Mouse (Mus musculus): ENCODE results near the gene Map3k6. TPM values are rescaled to one million over a fixed set of nuclear protein-coding genes. Genes with fewer than 3 reads are reported as not detected.

The Map3k6 gene
- polyA plus RNA-seq, 1 experiment from 2014 or later = 2.1 TPM

DNA sequence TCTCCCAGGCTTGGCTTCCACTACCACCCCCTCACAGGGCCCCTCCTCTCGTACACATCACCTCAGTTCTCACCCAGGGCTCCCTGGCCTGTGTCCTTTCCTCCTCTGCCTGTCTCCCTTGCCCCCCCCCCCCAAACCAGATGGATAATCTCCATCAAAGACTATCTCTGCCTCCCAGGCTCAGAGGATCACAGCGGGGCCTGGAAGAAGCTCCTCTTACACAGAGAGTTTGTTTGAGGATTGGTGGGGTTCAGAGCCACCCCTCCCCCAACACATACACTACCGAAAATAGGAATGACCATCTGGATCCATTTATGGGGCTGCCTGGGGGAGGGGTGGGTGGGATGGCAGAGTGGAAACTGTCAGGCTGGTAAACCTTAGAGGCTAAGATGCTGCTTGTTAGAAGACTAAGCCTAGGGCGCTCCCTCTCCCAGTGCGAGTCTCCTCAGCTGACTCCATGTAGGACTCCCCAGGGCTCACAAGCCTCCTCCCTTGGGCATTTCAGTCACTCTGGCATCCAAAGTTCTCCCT, 41.4 kb downstream of the Map3k6 start:
- Histone ChIP-seq H3K4me1 (replicated peaks; ENCODE audit: control insufficient read depth, insufficient read depth, low read length) (peaks cover 21% of the 10 kb centered on the region), H3K4me3 (replicated peaks; ENCODE audit: low read length) (no peak overlapping the region), H3K27ac (ENCODE audit: low read length) (peak overlapping the region; percentile 62), H3K36me3 (ENCODE audit: control insufficient read depth, insufficient read depth) (no peaks in the 10 kb centered on the region), H3K27me3 (replicated peaks; ENCODE audit: control insufficient read depth, insufficient read depth, low read length) (no peaks in the 10 kb centered on the region), H3K4me2 (ENCODE audit: low read length) (no peak overlapping the region), H3K9ac (replicated peaks; ENCODE audit: low read depth, low read length) (no peak overlapping the region), H3K9me3 (ENCODE audit: control insufficient read depth, low read length) (no peaks in the 10 kb centered on the region)
- ATAC-seq = no peak
- WGBS = 16% methylated on average over 5 of the region's 5 CpGs

DNA sequence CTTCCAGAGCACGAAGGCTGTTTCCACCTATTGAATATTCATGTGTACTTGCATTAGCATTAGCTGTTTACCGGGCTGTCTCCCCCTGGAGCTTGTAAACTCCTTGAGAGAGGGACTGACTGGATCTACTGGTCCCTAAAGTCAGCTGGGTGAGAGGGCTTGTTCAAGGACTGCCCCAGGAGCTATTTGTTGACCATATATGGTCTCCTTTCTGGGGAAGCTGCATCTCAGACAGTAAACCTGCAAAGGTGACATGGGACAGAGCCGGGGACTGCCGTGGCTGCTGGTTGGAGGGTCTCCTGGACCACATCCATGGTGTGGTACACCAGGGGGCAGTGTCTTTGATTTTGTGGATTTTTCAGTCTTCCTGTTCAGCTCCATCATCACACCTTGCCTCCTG, 42.0 kb downstream of the Map3k6 start:
- Histone ChIP-seq H3K27me3 (replicated peaks; ENCODE audit: control insufficient read depth, insufficient read depth, low read length) (no peaks in the 10 kb centered on the region), H3K4me1 (replicated peaks; ENCODE audit: control insufficient read depth, insufficient read depth, low read length) (peaks cover 21% of the 10 kb centered on the region), H3K9ac (replicated peaks; ENCODE audit: low read depth, low read length) (no peak overlapping the region), H3K36me3 (ENCODE audit: control insufficient read depth, insufficient read depth) (no peaks in the 10 kb centered on the region), H3K27ac (ENCODE audit: low read length) (no peak overlapping the region), H3K4me2 (ENCODE audit: low read length) (no peak overlapping the region), H3K4me3 (replicated peaks; ENCODE audit: low read length) (no peak overlapping the region), H3K9me3 (ENCODE audit: control insufficient read depth, low read length) (no peaks in the 10 kb centered on the region)
- ATAC-seq = no peak
- 33% methylated on average over 4 of the region's 4 CpGs for WGBS

DNA sequence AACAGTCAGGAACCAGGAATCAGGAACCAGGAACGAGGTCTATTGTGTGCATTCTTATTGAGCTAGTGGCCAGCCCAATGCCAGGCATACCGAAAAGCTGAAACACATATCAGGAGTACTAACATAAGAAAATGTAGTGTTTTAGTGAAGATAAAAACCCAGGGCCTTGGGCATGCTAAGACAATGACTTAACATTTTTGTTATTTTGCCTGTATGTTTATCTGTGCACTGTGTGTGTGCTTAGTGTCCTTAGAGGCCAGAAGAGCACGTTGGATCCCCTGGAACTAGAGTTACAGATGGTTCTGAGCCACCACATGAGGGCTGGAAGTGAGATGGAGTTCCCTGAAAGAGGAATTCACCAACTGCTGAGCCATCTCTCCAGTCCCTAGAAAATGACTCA, 44.7 kb downstream of the Map3k6 start:
- ATAC-seq = no peak
- 80% methylated on average over 3 of the region's 3 CpGs for WGBS
- Histone ChIP-seq H3K4me2 (ENCODE audit: low read length) (no peak overlapping the region), H3K9ac (replicated peaks; ENCODE audit: low read depth, low read length) (no peak overlapping the region), H3K4me3 (replicated peaks; ENCODE audit: low read length) (no peak overlapping the region), H3K36me3 (ENCODE audit: control insufficient read depth, insufficient read depth) (no peaks in the 10 kb centered on the region), H3K27me3 (replicated peaks; ENCODE audit: control insufficient read depth, insufficient read depth, low read length) (no peaks in the 10 kb centered on the region), H3K9me3 (ENCODE audit: control insufficient read depth, low read length) (no peaks in the 10 kb centered on the region), H3K27ac (ENCODE audit: low read length) (no peak overlapping the region), H3K4me1 (replicated peaks; ENCODE audit: control insufficient read depth, insufficient read depth, low read length) (peaks cover 16% of the 10 kb centered on the region)

DNA sequence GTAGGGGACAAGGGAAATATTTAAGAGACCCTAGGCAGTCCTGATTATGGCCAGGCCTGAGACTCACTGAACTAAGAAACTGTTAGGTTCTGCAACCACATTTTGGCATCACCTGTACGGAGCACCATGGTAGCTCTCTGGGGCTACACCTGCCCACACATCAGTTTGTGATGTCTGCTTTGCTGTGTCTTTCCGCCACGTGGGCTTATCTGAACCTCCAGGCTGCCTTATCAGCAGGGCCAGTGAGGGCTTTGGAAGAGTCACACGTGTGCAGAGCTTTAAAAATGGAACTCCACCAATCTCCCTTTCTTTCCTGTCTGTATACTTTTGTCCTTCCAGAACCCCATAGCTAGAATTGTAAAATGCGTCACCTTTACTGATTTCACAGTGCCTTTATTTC, 45.3 kb downstream of the Map3k6 start:
- no peak overlapping the region for H3K9ac ChIP-seq (replicated peaks; ENCODE audit: low read depth, low read length)
- H3K27me3 ChIP-seq (replicated peaks; ENCODE audit: control insufficient read depth, insufficient read depth, low read length) = no peaks in the 10 kb centered on the region
- no peak overlapping the region for H3K4me2 ChIP-seq (ENCODE audit: low read length)
- H3K4me3 ChIP-seq (replicated peaks; ENCODE audit: low read length) = no peak overlapping the region
- WGBS = 84% methylated on average over 5 of the region's 5 CpGs
- H3K4me1 ChIP-seq (replicated peaks; ENCODE audit: control insufficient read depth, insufficient read depth, low read length) = peaks cover 16% of the 10 kb centered on the region
- no peak overlapping the region for H3K27ac ChIP-seq (ENCODE audit: low read length)
- H3K9me3 ChIP-seq (ENCODE audit: control insufficient read depth, low read length) = no peaks in the 10 kb centered on the region
- no peaks in the 10 kb centered on the region for H3K36me3 ChIP-seq (ENCODE audit: control insufficient read depth, insufficient read depth)
- ATAC-seq = no peak

DNA sequence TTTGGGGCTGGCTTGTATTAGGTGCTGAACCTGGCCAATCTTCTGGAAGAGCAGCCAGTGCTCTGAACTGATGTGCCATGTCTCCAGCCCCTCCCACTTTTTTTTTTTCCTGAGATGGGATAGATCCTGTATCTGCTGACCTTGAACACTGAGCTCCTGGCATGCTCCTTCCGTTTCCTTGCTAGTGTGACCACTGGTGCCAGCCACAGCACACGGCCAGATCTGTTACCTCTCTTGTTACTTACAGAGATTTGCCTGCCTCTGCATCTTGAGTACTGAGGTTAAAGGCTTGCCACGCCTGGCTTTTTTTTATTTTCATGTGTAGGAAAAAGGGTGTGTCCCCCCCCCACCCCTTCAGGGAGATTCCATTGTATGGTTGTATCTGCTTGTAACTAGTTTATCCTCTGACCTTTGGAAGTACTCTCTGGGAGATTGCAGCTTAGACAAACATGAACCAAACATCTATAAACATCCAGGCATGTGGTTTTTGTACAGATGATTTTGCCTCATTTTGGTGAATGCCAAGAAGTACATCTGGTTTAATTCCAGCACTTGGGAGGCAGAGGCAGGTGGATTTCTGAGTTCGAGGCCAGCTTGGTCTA, 46.0 kb downstream of the Map3k6 start:
- H3K27me3 ChIP-seq (replicated peaks; ENCODE audit: control insufficient read depth, insufficient read depth, low read length) = no peaks in the 10 kb centered on the region
- no peaks in the 10 kb centered on the region for H3K36me3 ChIP-seq (ENCODE audit: control insufficient read depth, insufficient read depth)
- no peak overlapping the region for H3K4me3 ChIP-seq (replicated peaks; ENCODE audit: low read length)
- H3K4me1 ChIP-seq (replicated peaks; ENCODE audit: control insufficient read depth, insufficient read depth, low read length) = peaks cover 14% of the 10 kb centered on the region
- H3K9ac ChIP-seq (replicated peaks; ENCODE audit: low read depth, low read length) = no peak overlapping the region
- no peak for ATAC-seq
- no peak overlapping the region for H3K27ac ChIP-seq (ENCODE audit: low read length)
- 86% methylated on average over 4 of the region's 4 CpGs for WGBS
- H3K4me2 ChIP-seq (ENCODE audit: low read length) = no peak overlapping the region
- H3K9me3 ChIP-seq (ENCODE audit: control insufficient read depth, low read length) = no peaks in the 10 kb centered on the region

DNA sequence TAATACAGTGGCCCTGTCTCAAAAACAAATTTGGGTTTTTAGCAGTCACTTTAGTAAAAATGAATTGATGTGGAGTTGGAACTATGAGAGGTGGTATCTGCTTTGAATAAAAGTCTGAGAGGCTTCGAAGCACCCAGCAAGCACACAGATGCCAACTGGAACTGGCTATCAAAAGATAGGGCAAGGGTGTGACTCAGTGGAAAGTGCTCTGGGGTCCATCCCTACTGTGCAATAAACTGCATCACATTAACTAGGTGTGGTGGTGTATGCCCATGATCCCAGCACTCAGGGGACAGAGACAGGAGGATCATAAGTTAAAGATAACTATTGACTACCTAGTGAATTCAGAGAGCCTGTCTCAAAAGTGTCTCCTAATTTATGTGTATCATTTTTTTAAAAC, 50.6 kb downstream of the Map3k6 start:
- WGBS = 94% methylated on average over 1 of the region's 1 CpGs
- Histone ChIP-seq H3K4me2 (ENCODE audit: low read length) (no peak overlapping the region), H3K27me3 (replicated peaks; ENCODE audit: control insufficient read depth, insufficient read depth, low read length) (no peaks in the 10 kb centered on the region), H3K9me3 (ENCODE audit: control insufficient read depth, low read length) (no peaks in the 10 kb centered on the region), H3K9ac (replicated peaks; ENCODE audit: low read depth, low read length) (no peak overlapping the region), H3K4me1 (replicated peaks; ENCODE audit: control insufficient read depth, insufficient read depth, low read length) (peaks cover 9% of the 10 kb centered on the region), H3K4me3 (replicated peaks; ENCODE audit: low read length) (no peak overlapping the region), H3K27ac (ENCODE audit: low read length) (no peak overlapping the region), H3K36me3 (ENCODE audit: control insufficient read depth, insufficient read depth) (peaks cover 6% of the 10 kb centered on the region)
- ATAC-seq = no peak

DNA sequence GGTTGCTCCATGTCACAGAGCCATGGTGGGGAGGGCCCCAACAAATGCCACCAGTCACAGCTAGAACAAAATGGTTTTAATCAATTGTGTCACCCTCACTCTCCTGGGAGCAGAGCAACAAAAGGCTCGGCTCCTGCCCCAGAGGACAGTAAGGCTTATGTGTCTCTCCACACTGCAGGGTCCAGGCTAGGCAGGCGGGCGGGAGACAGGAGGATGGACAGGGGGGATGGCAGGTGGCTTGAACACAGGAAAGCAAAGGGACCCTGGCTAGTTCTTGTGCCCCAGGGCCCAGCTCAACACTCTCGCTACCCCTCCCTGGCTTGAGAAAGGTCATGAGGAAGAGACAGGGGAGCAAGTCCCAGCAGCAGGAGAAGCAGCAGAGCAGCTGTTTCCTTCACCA, 51.8 kb downstream of the Map3k6 start:
- Histone ChIP-seq H3K27ac (ENCODE audit: low read length) (no peak overlapping the region), H3K36me3 (ENCODE audit: control insufficient read depth, insufficient read depth) (peaks cover 6% of the 10 kb centered on the region), H3K4me2 (ENCODE audit: low read length) (no peak overlapping the region), H3K27me3 (replicated peaks; ENCODE audit: control insufficient read depth, insufficient read depth, low read length) (no peaks in the 10 kb centered on the region), H3K4me1 (replicated peaks; ENCODE audit: control insufficient read depth, insufficient read depth, low read length) (peaks cover 11% of the 10 kb centered on the region), H3K4me3 (replicated peaks; ENCODE audit: low read length) (no peak overlapping the region), H3K9ac (replicated peaks; ENCODE audit: low read depth, low read length) (no peak overlapping the region), H3K9me3 (ENCODE audit: control insufficient read depth, low read length) (no peaks in the 10 kb centered on the region)
- ATAC-seq = no peak
- 55% methylated on average over 4 of the region's 4 CpGs for WGBS

DNA sequence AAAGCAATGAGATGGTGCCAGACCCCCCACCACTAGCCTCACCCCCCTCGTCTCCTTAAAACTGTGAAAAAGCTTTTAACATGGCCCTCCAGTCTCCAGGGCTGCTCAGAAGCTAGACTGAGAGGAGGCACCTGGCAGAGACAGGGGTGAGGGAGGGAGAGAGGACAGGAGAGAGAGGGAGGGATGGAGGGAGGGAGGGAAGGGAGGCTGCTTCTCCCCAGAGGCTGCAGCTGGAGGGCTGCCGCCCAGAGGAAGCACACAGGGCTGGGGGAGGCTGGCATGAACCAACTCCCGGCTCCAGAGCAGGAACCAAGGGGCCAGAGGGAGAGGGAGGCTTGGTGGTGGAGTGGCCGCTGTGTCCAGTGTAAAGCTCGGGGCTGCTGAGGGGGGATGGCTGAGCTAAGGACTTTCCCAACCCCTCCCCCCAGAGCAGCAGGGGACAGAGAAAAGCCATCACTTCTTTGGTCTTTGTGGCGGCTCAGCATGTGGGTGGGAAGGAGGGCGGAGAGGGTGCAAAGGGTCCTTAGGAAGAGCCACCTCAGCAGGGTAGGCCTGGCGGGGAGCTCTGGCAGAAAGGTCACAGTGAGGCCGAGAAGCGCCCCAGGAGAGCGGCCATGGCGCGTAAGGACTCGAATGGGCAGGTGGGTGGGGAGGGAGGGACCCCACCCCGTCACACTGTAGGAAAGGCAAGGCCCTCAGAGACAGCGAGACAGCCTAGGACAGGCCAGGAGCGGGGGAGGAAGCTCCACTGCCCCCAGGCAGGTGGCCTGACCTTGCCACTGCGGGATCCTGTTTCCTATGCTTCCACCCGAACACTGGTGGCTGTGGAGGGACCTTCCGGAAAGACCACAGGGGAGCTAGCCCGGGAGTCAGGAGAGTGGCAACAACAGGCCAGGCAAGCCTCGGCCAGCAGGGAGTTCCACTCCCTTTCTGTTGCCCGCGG, 52.6 kb downstream of the Map3k6 start:
- Histone ChIP-seq H3K9ac (replicated peaks; ENCODE audit: low read depth, low read length) (0 out of 2 replicates have a peak overlapping the region, but pooled peaks have one; percentile 23), H3K4me2 (ENCODE audit: low read length) (no peak overlapping the region), H3K4me3 (replicated peaks; ENCODE audit: low read length) (no peak overlapping the region), H3K36me3 (ENCODE audit: control insufficient read depth, insufficient read depth) (peaks cover 6% of the 10 kb centered on the region), H3K27ac (ENCODE audit: low read length) (no peak overlapping the region), H3K27me3 (replicated peaks; ENCODE audit: control insufficient read depth, insufficient read depth, low read length) (no peaks in the 10 kb centered on the region), H3K9me3 (ENCODE audit: control insufficient read depth, low read length) (no peaks in the 10 kb centered on the region), H3K4me1 (replicated peaks; ENCODE audit: control insufficient read depth, insufficient read depth, low read length) (peaks cover 18% of the 10 kb centered on the region)
- peak; percentile 41; the same call in 1 of the 2 replicates for ATAC-seq
- WGBS = 22% methylated on average over 24 of the region's 24 CpGs

DNA sequence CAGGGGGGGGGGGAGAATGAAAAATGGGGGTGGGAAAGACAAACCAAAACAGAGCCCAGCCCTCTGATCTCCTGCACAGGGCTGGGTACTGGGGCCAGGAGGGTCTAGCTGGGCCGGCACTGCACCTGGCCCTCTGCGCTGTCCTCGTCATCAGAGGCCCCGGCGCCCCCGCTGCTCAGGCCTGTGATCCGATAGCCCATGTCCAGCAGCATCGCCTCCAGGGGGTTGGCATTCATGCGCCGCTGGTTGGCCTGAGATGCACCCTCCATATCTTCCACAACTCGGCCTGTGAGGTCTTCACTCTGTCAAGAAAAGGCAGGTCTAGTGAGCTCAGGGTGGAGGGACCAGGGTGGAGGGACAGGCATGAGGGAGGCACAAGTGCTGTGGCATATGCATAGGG, 53.5 kb downstream of the Map3k6 start:
- Histone ChIP-seq H3K4me3 (replicated peaks; ENCODE audit: low read length) (no peak overlapping the region), H3K27ac (ENCODE audit: low read length) (no peak overlapping the region), H3K36me3 (ENCODE audit: control insufficient read depth, insufficient read depth) (peaks cover 6% of the 10 kb centered on the region), H3K9ac (replicated peaks; ENCODE audit: low read depth, low read length) (no peak overlapping the region), H3K4me1 (replicated peaks; ENCODE audit: control insufficient read depth, insufficient read depth, low read length) (peaks cover 27% of the 10 kb centered on the region), H3K27me3 (replicated peaks; ENCODE audit: control insufficient read depth, insufficient read depth, low read length) (no peaks in the 10 kb centered on the region), H3K4me2 (ENCODE audit: low read length) (no peak overlapping the region), H3K9me3 (ENCODE audit: control insufficient read depth, low read length) (no peaks in the 10 kb centered on the region)
- no peak for ATAC-seq
- 41% methylated on average over 11 of the region's 11 CpGs for WGBS

Data from forebrain, embryonic 16.5 days (tissue).